Mouse (Mus musculus): ENCODE results near the gene Ttc28. TPM values are rescaled to one million over a fixed set of nuclear protein-coding genes. Genes with fewer than 3 reads are reported as not detected.

Ttc28 gene
- polyA plus RNA-seq, 1 experiment, result 3.4 TPM

- no peaks in the 10 kb centered on the region for H3K36me3 ChIP-seq (ENCODE audit: control insufficient read depth, insufficient read depth)
- TF ChIP-seq USF1 (IDR thresholded peaks at IDR 0.05; ENCODE audit: low read depth), result no peak
- TF ChIP-seq MYOG (IDR thresholded peaks at IDR 0.05; ENCODE audit: control insufficient read depth, extremely low read depth, insufficient read length), result no peak
- TF ChIP-seq CTCF (IDR thresholded peaks at IDR 0.05; ENCODE audit: control insufficient read depth, insufficient read depth, insufficient read length), result no peak
- no peak for TF ChIP-seq MAX (IDR thresholded peaks at IDR 0.05)
- H3ac ChIP-seq (ENCODE audit: control insufficient read depth, insufficient read length, low read depth), result no peak overlapping the region
- no peak overlapping the region for H3K4me3 ChIP-seq (ENCODE audit: insufficient read depth, poor library complexity, severe bottlenecking)
- no peaks in the 10 kb centered on the region for H3K79me3 ChIP-seq (ENCODE audit: low read depth)
- H3K27me3 ChIP-seq (ENCODE audit: control insufficient read depth, insufficient read depth, insufficient read length), result no peaks in the 10 kb centered on the region
- no peaks in the 10 kb centered on the region for H3K79me2 ChIP-seq (ENCODE audit: control insufficient read depth, insufficient read depth)
Measured at GRCm38 (mm10) chr5:111046359-111046758, 166.8 kb downstream of the Ttc28 start.

GRCm38 (mm10) chr5:111046841-111047476 lies 167.4 kb downstream of the Ttc28 start:
- no peaks in the 10 kb centered on the region for H3K79me2 ChIP-seq (ENCODE audit: control insufficient read depth, insufficient read depth)
- H3K4me3 ChIP-seq (ENCODE audit: insufficient read depth, poor library complexity, severe bottlenecking), result no peak overlapping the region
- no peak overlapping the region for H3ac ChIP-seq (ENCODE audit: control insufficient read depth, insufficient read length, low read depth)
- TF ChIP-seq CTCF (IDR thresholded peaks at IDR 0.05; ENCODE audit: control insufficient read depth, insufficient read depth, insufficient read length) (no peak), FOSL1 (IDR thresholded peaks at IDR 0.05; ENCODE audit: insufficient read depth, low read length, poor library complexity, severe bottlenecking) (no peak), USF1 (IDR thresholded peaks at IDR 0.05; ENCODE audit: low read depth) (no peak), CEBPB (IDR thresholded peaks at IDR 0.05; ENCODE audit: low read depth) (no peak), MYOG (IDR thresholded peaks at IDR 0.05; ENCODE audit: control insufficient read depth, extremely low read depth, insufficient read length) (no peak), MAX (IDR thresholded peaks at IDR 0.05) (no peak), MYOD1 (IDR thresholded peaks at IDR 0.05; ENCODE audit: control insufficient read depth, insufficient read length, low read depth) (no peak)
- no peaks in the 10 kb centered on the region for H3K79me3 ChIP-seq (ENCODE audit: low read depth)
- H3K27me3 ChIP-seq (ENCODE audit: control insufficient read depth, insufficient read depth, insufficient read length), result no peaks in the 10 kb centered on the region
- H3K36me3 ChIP-seq (ENCODE audit: control insufficient read depth, insufficient read depth), result no peaks in the 10 kb centered on the region

DNA sequence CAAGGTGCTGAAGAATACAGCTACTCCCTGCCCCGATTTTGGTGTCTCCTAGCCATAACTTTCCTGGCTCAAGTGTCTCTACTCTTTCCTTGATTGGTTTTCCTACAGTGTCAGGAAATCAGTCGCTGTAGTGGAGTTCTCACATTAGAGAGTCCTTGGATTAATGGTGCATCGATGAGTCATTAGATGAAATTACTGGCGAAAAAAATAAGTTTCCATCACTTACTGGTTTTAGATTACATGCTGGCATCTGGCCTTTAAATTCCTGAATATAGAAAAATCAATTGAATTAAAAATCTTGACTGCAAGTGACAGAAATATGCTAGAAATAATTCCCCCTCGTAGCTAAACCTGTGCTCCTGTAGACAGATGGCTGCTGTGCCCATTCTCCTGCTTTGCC lies 168.4 kb downstream of the Ttc28 start:
- H3K79me3 ChIP-seq (ENCODE audit: low read depth), result no peaks in the 10 kb centered on the region
- no peaks in the 10 kb centered on the region for H3K27me3 ChIP-seq (ENCODE audit: control insufficient read depth, insufficient read depth, insufficient read length)
- TF ChIP-seq CEBPB (IDR thresholded peaks at IDR 0.05; ENCODE audit: low read depth) (no peak), USF1 (IDR thresholded peaks at IDR 0.05; ENCODE audit: low read depth) (no peak), MAX (IDR thresholded peaks at IDR 0.05) (no peak), MYOG (IDR thresholded peaks at IDR 0.05; ENCODE audit: control insufficient read depth, extremely low read depth, insufficient read length) (no peak), MYOD1 (IDR thresholded peaks at IDR 0.05; ENCODE audit: control insufficient read depth, insufficient read length, low read depth) (no peak), CTCF (IDR thresholded peaks at IDR 0.05; ENCODE audit: control insufficient read depth, insufficient read depth, insufficient read length) (no peak), FOSL1 (IDR thresholded peaks at IDR 0.05; ENCODE audit: insufficient read depth, low read length, poor library complexity, severe bottlenecking) (no peak)
- H3K36me3 ChIP-seq (ENCODE audit: control insufficient read depth, insufficient read depth), result no peaks in the 10 kb centered on the region
- H3ac ChIP-seq (ENCODE audit: control insufficient read depth, insufficient read length, low read depth), result no peak overlapping the region
- H3K79me2 ChIP-seq (ENCODE audit: control insufficient read depth, insufficient read depth), result no peaks in the 10 kb centered on the region
- H3K4me3 ChIP-seq (ENCODE audit: insufficient read depth, poor library complexity, severe bottlenecking), result no peak overlapping the region

DNA sequence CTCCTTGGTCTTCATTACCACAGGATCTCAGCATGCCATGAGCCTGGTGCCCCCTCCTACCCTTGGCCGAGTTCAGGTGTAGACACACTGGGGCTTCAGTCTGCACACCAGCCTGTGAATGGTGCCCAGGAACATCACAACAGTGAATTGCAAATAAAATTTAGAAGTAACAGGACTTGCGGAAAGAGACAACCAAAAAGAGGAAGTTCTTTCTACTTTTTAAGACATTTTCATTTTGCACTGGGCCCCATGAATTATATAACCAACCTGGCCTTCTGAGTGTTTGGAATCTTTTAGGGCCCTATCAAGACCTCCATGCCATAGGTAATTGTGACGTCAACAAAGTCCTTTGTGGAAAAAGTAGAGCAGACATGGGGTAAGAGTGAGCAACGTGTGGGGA lies 170.0 kb downstream of the Ttc28 start:
- TF ChIP-seq CTCF (IDR thresholded peaks at IDR 0.05; ENCODE audit: control insufficient read depth, insufficient read depth, insufficient read length) (no peak), USF1 (IDR thresholded peaks at IDR 0.05; ENCODE audit: low read depth) (no peak), MYOD1 (IDR thresholded peaks at IDR 0.05; ENCODE audit: control insufficient read depth, insufficient read length, low read depth) (no peak), MAX (IDR thresholded peaks at IDR 0.05) (no peak), CEBPB (IDR thresholded peaks at IDR 0.05; ENCODE audit: low read depth) (no peak), FOSL1 (IDR thresholded peaks at IDR 0.05; ENCODE audit: insufficient read depth, low read length, poor library complexity, severe bottlenecking) (no peak), MYOG (IDR thresholded peaks at IDR 0.05; ENCODE audit: control insufficient read depth, extremely low read depth, insufficient read length) (no peak)
- Histone ChIP-seq H3K79me2 (ENCODE audit: control insufficient read depth, insufficient read depth) (no peaks in the 10 kb centered on the region), H3ac (ENCODE audit: control insufficient read depth, insufficient read length, low read depth) (no peak overlapping the region), H3K79me3 (ENCODE audit: low read depth) (no peaks in the 10 kb centered on the region), H3K36me3 (ENCODE audit: control insufficient read depth, insufficient read depth) (no peaks in the 10 kb centered on the region), H3K27me3 (ENCODE audit: control insufficient read depth, insufficient read depth, insufficient read length) (no peaks in the 10 kb centered on the region), H3K4me3 (ENCODE audit: insufficient read depth, poor library complexity, severe bottlenecking) (no peak overlapping the region)

GRCm38 (mm10) chr5:111050135-111050534 lies 170.5 kb downstream of the Ttc28 start:
- no peak overlapping the region for H3K4me3 ChIP-seq (ENCODE audit: insufficient read depth, poor library complexity, severe bottlenecking)
- H3K79me3 ChIP-seq (ENCODE audit: low read depth), result no peaks in the 10 kb centered on the region
- TF ChIP-seq USF1 (IDR thresholded peaks at IDR 0.05; ENCODE audit: low read depth) (no peak), CEBPB (IDR thresholded peaks at IDR 0.05; ENCODE audit: low read depth) (no peak), MYOD1 (IDR thresholded peaks at IDR 0.05; ENCODE audit: control insufficient read depth, insufficient read length, low read depth) (no peak), MYOG (IDR thresholded peaks at IDR 0.05; ENCODE audit: control insufficient read depth, extremely low read depth, insufficient read length) (no peak), MAX (IDR thresholded peaks at IDR 0.05) (no peak), CTCF (IDR thresholded peaks at IDR 0.05; ENCODE audit: control insufficient read depth, insufficient read depth, insufficient read length) (no peak), FOSL1 (IDR thresholded peaks at IDR 0.05; ENCODE audit: insufficient read depth, low read length, poor library complexity, severe bottlenecking) (no peak)
- H3K79me2 ChIP-seq (ENCODE audit: control insufficient read depth, insufficient read depth), result no peaks in the 10 kb centered on the region
- H3K36me3 ChIP-seq (ENCODE audit: control insufficient read depth, insufficient read depth), result no peaks in the 10 kb centered on the region
- no peak overlapping the region for H3ac ChIP-seq (ENCODE audit: control insufficient read depth, insufficient read length, low read depth)
- no peaks in the 10 kb centered on the region for H3K27me3 ChIP-seq (ENCODE audit: control insufficient read depth, insufficient read depth, insufficient read length)

DNA sequence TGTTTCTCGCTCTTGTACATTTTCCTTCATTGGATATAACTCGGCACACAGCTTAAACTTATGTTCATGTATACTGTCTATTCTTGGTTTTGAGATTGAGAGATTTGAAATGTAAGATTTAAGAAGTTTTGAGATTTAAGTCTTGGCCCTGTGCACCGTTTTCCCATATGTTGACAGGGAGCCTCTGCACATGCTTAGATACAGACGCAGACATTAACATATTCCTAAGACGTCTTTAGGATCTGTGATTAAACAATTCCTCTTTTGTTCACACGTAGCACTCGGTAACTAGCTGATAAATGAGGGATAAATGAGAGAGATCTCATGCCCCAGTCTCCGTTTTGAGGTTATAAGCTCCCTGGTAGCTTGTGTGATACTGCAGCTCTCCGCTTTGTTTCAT lies 174.8 kb downstream of the Ttc28 start:
- no peak for TF ChIP-seq MYOD1 (IDR thresholded peaks at IDR 0.05; ENCODE audit: control insufficient read depth, insufficient read length, low read depth)
- TF ChIP-seq MAX (IDR thresholded peaks at IDR 0.05), result no peak
- no peak for TF ChIP-seq CTCF (IDR thresholded peaks at IDR 0.05; ENCODE audit: control insufficient read depth, insufficient read depth, insufficient read length)
- TF ChIP-seq FOSL1 (IDR thresholded peaks at IDR 0.05; ENCODE audit: insufficient read depth, low read length, poor library complexity, severe bottlenecking), result no peak
- TF ChIP-seq CEBPB (IDR thresholded peaks at IDR 0.05; ENCODE audit: low read depth), result no peak
- TF ChIP-seq USF1 (IDR thresholded peaks at IDR 0.05; ENCODE audit: low read depth), result no peak
- TF ChIP-seq MYOG (IDR thresholded peaks at IDR 0.05; ENCODE audit: control insufficient read depth, extremely low read depth, insufficient read length), result no peak
- Histone ChIP-seq H3K36me3 (ENCODE audit: control insufficient read depth, insufficient read depth) (no peaks in the 10 kb centered on the region), H3ac (ENCODE audit: control insufficient read depth, insufficient read length, low read depth) (no peak overlapping the region), H3K27me3 (ENCODE audit: control insufficient read depth, insufficient read depth, insufficient read length) (no peaks in the 10 kb centered on the region), H3K79me3 (ENCODE audit: low read depth) (no peaks in the 10 kb centered on the region), H3K4me3 (ENCODE audit: insufficient read depth, poor library complexity, severe bottlenecking) (no peak overlapping the region), H3K79me2 (ENCODE audit: control insufficient read depth, insufficient read depth) (no peaks in the 10 kb centered on the region)
